28 mouse cellular contexts compared by ENCODE assay signal in the genomic region with DNA sequence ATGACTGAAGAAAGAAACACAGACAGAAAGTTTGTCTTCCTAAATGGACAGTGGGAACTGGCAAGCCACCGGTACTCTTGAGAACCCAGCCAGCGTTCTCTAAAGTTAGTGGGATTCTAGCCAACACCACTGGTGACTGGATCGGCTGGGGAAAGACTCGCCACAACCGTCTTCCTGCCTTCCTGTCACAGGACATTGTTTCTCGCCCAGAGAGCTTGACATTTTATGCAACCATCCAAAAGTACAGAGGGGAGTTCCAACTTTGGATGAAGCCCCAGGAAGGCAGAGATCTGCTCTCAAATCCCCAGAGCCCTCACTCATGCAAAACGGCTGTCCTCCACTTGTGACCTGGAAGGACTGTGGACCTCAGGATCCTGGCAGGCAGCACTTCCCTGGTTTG.
DNase-seq lines count a peak whose midpoint lies in the region; ATAC-seq and TF ChIP-seq lines count a peak whose summit lies in the region.
"Had no signal": no experiment of that assay in that cellular context is flagged by ENCODE, and none has a peak within 500 bp of the region (broad histone marks: within the 10 kb centered on the region; RNA-seq: fewer than 3 reads in every experiment).

No protein-coding gene starts in this region.

- no peaks in the 10 kb centered on the region for H3K27me3 ChIP-seq in heart, embryonic 12.5 days (replicated peaks)
- H3K27me3 ChIP-seq in lung, embryonic 14.5 days (ENCODE audit: insufficient read depth, low read length): no peaks in the 10 kb centered on the region
- H3K27me3 ChIP-seq: forebrain, embryonic 13.5 days; intestine, embryonic 15.5 days; limb, embryonic 12.5 days; liver, embryonic 15.5 days; midbrain, embryonic 15.5 days; neural tube, embryonic 15.5 days; stomach, embryonic 15.5 days had no signal

- peaks cover 10% of the 10 kb centered on the region for H3K36me3 ChIP-seq in heart, embryonic 12.5 days
- H3K36me3 ChIP-seq in lung, embryonic 14.5 days (ENCODE audit: insufficient read depth): 0 out of 2 replicates have a peak, but pooled peaks cover 5% of the 10 kb centered on the region
- H3K36me3 ChIP-seq: liver, embryonic 15.5 days; midbrain, embryonic 10.5 days; midbrain, embryonic 15.5 days had no signal

- no peak overlapping the region for H3K4me2 ChIP-seq in heart, embryonic 12.5 days
- H3K4me2 ChIP-seq in lung, embryonic 14.5 days: no peak overlapping the region
- H3K4me2 ChIP-seq: forebrain, embryonic 13.5 days; heart, embryonic 11.5 days; intestine, embryonic 15.5 days; limb, embryonic 12.5 days; liver, embryonic 15.5 days; midbrain, embryonic 15.5 days; neural tube, embryonic 15.5 days; stomach, embryonic 15.5 days had no signal

- ATAC-seq in heart, embryonic 12.5 days (ENCODE audit: insufficient number of reproducible peaks, low FRiP score): no peak
- no peak for ATAC-seq in lung, embryonic 14.5 days (ENCODE audit: insufficient read depth)
- 0 out of 2 replicates have a peak, but pooled peaks have one; percentile 18 for ATAC-seq in granulocyte monocyte progenitor cell, adult 5-6 weeks (replicated peaks; ENCODE audit: poor library complexity, severe bottlenecking)
- ATAC-seq: activated CD4-positive, CD25-positive, alpha-beta regulatory T cell, adult 4 months; forebrain, embryonic 13.5 days; intestine, embryonic 15.5 days; midbrain, embryonic 15.5 days had no signal

- no peak overlapping the region for H3K9ac ChIP-seq in heart, embryonic 12.5 days
- H3K9ac ChIP-seq in lung, embryonic 14.5 days: no peak overlapping the region
- H3K9ac ChIP-seq: forebrain, embryonic 13.5 days; intestine, embryonic 15.5 days; limb, embryonic 12.5 days; liver, embryonic 15.5 days; midbrain, embryonic 15.5 days; neural tube, embryonic 15.5 days; stomach, embryonic 15.5 days had no signal

- WGBS in heart, embryonic 12.5 days: 71% methylated on average over 7 of the region's 7 CpGs
- WGBS in lung, embryonic 14.5 days: 39% methylated on average over 7 of the region's 7 CpGs

- H3K27ac ChIP-seq in heart, embryonic 12.5 days (ENCODE audit: poor library complexity, severe bottlenecking): no peak overlapping the region
- H3K27ac ChIP-seq in lung, embryonic 14.5 days (ENCODE audit: low read depth): no peak overlapping the region
- H3K27ac ChIP-seq: forebrain, embryonic 13.5 days; hindbrain, postnatal 0 days; intestine, embryonic 15.5 days; kidney, postnatal 0 days; left cerebral cortex, adult 2 months; limb, embryonic 12.5 days; liver, embryonic 15.5 days; midbrain, embryonic 10.5 days; midbrain, embryonic 15.5 days; neural tube, embryonic 15.5 days; stomach, embryonic 15.5 days had no signal

- H3K4me1 ChIP-seq in heart, embryonic 12.5 days (replicated peaks): peaks cover 49% of the 10 kb centered on the region
- H3K4me1 ChIP-seq in lung, embryonic 14.5 days (ENCODE audit: insufficient read depth): peaks cover 45% of the 10 kb centered on the region
- H3K4me1 ChIP-seq: forebrain, embryonic 13.5 days; liver, embryonic 15.5 days; midbrain, embryonic 10.5 days; midbrain, embryonic 15.5 days had no signal

- no peak for TF ChIP-seq CTCF in lung, embryonic 14.5 days (IDR thresholded peaks at IDR 0.05; ENCODE audit: low read depth)

- H3K4me3 ChIP-seq in heart, embryonic 12.5 days: no peak overlapping the region
- no peak overlapping the region for H3K4me3 ChIP-seq in lung, embryonic 14.5 days (ENCODE audit: low read depth, low read length)
- H3K4me3 ChIP-seq: forebrain, embryonic 13.5 days; intestine, embryonic 15.5 days; layer of hippocampus, adult 2 months; left cerebral cortex, adult 2 months; limb, embryonic 12.5 days; liver, embryonic 15.5 days; midbrain, embryonic 10.5 days; midbrain, embryonic 15.5 days; neural tube, embryonic 15.5 days; stomach, embryonic 15.5 days had no signal

- DNase-seq in heart, adult 11 months: peak; percentile 97
- DNase-seq in kidney, adult 18-20 months: peak; percentile 20
- DNase-seq in kidney, postnatal 4 days: no peak
- DNase-seq in lung, embryonic 14.5 days: peak; percentile 64
- DNase-seq in lung, postnatal 10 days: no peak
- no peak for DNase-seq in cerebellum, postnatal 36 days
- DNase-seq: adrenal gland, adult 8-10 months; B cell, adult 2 months; cerebellum, adult 8-10 months; cerebellum, postnatal 25 days; retina, postnatal 1 day; right cerebral cortex, postnatal 14 days had no signal

- H3K9me3 ChIP-seq in heart, embryonic 12.5 days (replicated peaks): no peaks in the 10 kb centered on the region
- H3K9me3 ChIP-seq in lung, embryonic 14.5 days (ENCODE audit: low read depth, low read length): no peaks in the 10 kb centered on the region
- H3K9me3 ChIP-seq: forebrain, embryonic 13.5 days; intestine, embryonic 15.5 days; limb, embryonic 12.5 days; liver, embryonic 15.5 days; midbrain, embryonic 10.5 days; midbrain, embryonic 15.5 days; neural tube, embryonic 15.5 days; stomach, embryonic 15.5 days had no signal

Comparison
In these comparisons a context has a peak if more than half of its experiments do, and no peak if none do; other contexts are left out.
1. DNase-seq: peak in heart, adult 11 months (single experiment), kidney, adult 18-20 months (single experiment) and lung, embryonic 14.5 days (single experiment); none in kidney, postnatal 4 days (0 of 2), lung, postnatal 10 days (single experiment) and cerebellum, postnatal 36 days (0 of 2).